Mouse (Mus musculus): Measurements from ENCODE around the gene Pdlim5. TPM values are rescaled to one million over a fixed set of nuclear protein-coding genes. Genes with fewer than 3 reads are reported as not detected.
A peak's percentile ranks its signal among the peaks of the same experiment; 100 is the strongest.

Gene Pdlim5
- polyA plus RNA-seq, 1 experiment from 2014 or later = 24.5 TPM

GRCm38 (mm10) chr3:142238260-142239046 lies 157.0 kb downstream of the Pdlim5 start:
- no peak for TF ChIP-seq CTCF (IDR thresholded peaks at IDR 0.05; ENCODE audit: low read depth)
- Histone ChIP-seq H3K4me1 (replicated peaks; ENCODE audit: control insufficient read depth, insufficient read depth, low read length) (no peaks in the 10 kb centered on the region), H3K27ac (ENCODE audit: low read depth, low read length) (no peak overlapping the region), H3K9me3 (ENCODE audit: control insufficient read depth) (no peaks in the 10 kb centered on the region), H3K4me3 (ENCODE audit: low read depth, low read length) (no peak overlapping the region), H3K4me2 (replicated peaks; ENCODE audit: low read depth) (no peak overlapping the region), H3K36me3 (ENCODE audit: control insufficient read depth, insufficient read depth) (peaks cover 9% of the 10 kb centered on the region; the same call in 1 of the 2 replicates), H3K9ac (ENCODE audit: low read depth, low read length) (no peak overlapping the region), H3K27me3 (replicated peaks; ENCODE audit: control insufficient read depth, insufficient read depth, low read length) (no peaks in the 10 kb centered on the region)
- 88% methylated on average over 10 of the region's 10 CpGs for WGBS
- no peak for ATAC-seq

GRCm38 (mm10) chr3:142237621-142238020 lies 157.9 kb downstream of the Pdlim5 start:
- 89% methylated on average over 5 of the region's 5 CpGs for WGBS

GRCm38 (mm10) chr3:142233606-142234465 lies 161.7 kb downstream of the Pdlim5 start:
- 90% methylated on average over 16 of the region's 16 CpGs for WGBS
- no peak for TF ChIP-seq CTCF (IDR thresholded peaks at IDR 0.05; ENCODE audit: low read depth)
- no peak overlapping the region for H3K27ac ChIP-seq (ENCODE audit: low read depth, low read length)
- no peaks in the 10 kb centered on the region for H3K4me1 ChIP-seq (replicated peaks; ENCODE audit: control insufficient read depth, insufficient read depth, low read length)
- no peaks in the 10 kb centered on the region for H3K9me3 ChIP-seq (ENCODE audit: control insufficient read depth)
- no peak overlapping the region for H3K4me2 ChIP-seq (replicated peaks; ENCODE audit: low read depth)
- H3K27me3 ChIP-seq (replicated peaks; ENCODE audit: control insufficient read depth, insufficient read depth, low read length) = no peaks in the 10 kb centered on the region
- no peak overlapping the region for H3K9ac ChIP-seq (ENCODE audit: low read depth, low read length)
- no peak for ATAC-seq
- no peak overlapping the region for H3K4me3 ChIP-seq (ENCODE audit: low read depth, low read length)
- H3K36me3 ChIP-seq (ENCODE audit: control insufficient read depth, insufficient read depth) = no peaks in the 10 kb centered on the region

More at GRCm38 (mm10) chr3:142237621-142238020, 157.9 kb downstream of the Pdlim5 start:
- Histone ChIP-seq H3K9ac (ENCODE audit: low read depth, low read length) (no peak overlapping the region), H3K36me3 (ENCODE audit: control insufficient read depth, insufficient read depth) (peaks cover 9% of the 10 kb centered on the region; the same call in 1 of the 2 replicates), H3K27me3 (replicated peaks; ENCODE audit: control insufficient read depth, insufficient read depth, low read length) (no peaks in the 10 kb centered on the region), H3K27ac (ENCODE audit: low read depth, low read length) (no peak overlapping the region), H3K4me3 (ENCODE audit: low read depth, low read length) (no peak overlapping the region), H3K4me2 (replicated peaks; ENCODE audit: low read depth) (no peak overlapping the region), H3K9me3 (ENCODE audit: control insufficient read depth) (no peaks in the 10 kb centered on the region), H3K4me1 (replicated peaks; ENCODE audit: control insufficient read depth, insufficient read depth, low read length) (no peaks in the 10 kb centered on the region)
- no peak for ATAC-seq
- TF ChIP-seq CTCF (IDR thresholded peaks at IDR 0.05; ENCODE audit: low read depth) = no peak

GRCm38 (mm10) chr3:142228665-142229064 lies 166.8 kb downstream of the Pdlim5 start:
- H3K9ac ChIP-seq (ENCODE audit: low read depth, low read length) = no peak overlapping the region
- no peaks in the 10 kb centered on the region for H3K9me3 ChIP-seq (ENCODE audit: control insufficient read depth)
- H3K36me3 ChIP-seq (ENCODE audit: control insufficient read depth, insufficient read depth) = no peaks in the 10 kb centered on the region
- no peak overlapping the region for H3K4me2 ChIP-seq (replicated peaks; ENCODE audit: low read depth)
- no peak for ATAC-seq
- H3K27me3 ChIP-seq (replicated peaks; ENCODE audit: control insufficient read depth, insufficient read depth, low read length) = no peaks in the 10 kb centered on the region
- no peak overlapping the region for H3K27ac ChIP-seq (ENCODE audit: low read depth, low read length)
- 88% methylated on average over 7 of the region's 7 CpGs for WGBS
- no peak overlapping the region for H3K4me3 ChIP-seq (ENCODE audit: low read depth, low read length)
- TF ChIP-seq CTCF (IDR thresholded peaks at IDR 0.05; ENCODE audit: low read depth) = no peak
- no peaks in the 10 kb centered on the region for H3K4me1 ChIP-seq (replicated peaks; ENCODE audit: control insufficient read depth, insufficient read depth, low read length)

GRCm38 (mm10) chr3:142222471-142223103 lies 172.9 kb downstream of the Pdlim5 start:
- no peaks in the 10 kb centered on the region for H3K9me3 ChIP-seq (ENCODE audit: control insufficient read depth)
- H3K27ac ChIP-seq (ENCODE audit: low read depth, low read length) = no peak overlapping the region
- no peaks in the 10 kb centered on the region for H3K4me1 ChIP-seq (replicated peaks; ENCODE audit: control insufficient read depth, insufficient read depth, low read length)
- no peaks in the 10 kb centered on the region for H3K36me3 ChIP-seq (ENCODE audit: control insufficient read depth, insufficient read depth)
- ATAC-seq = peak; percentile 43; the same call in 1 of the 2 replicates
- 91% methylated on average over 7 of the region's 7 CpGs for WGBS
- no peak overlapping the region for H3K4me3 ChIP-seq (ENCODE audit: low read depth, low read length)
- no peak for TF ChIP-seq CTCF (IDR thresholded peaks at IDR 0.05; ENCODE audit: low read depth)
- H3K27me3 ChIP-seq (replicated peaks; ENCODE audit: control insufficient read depth, insufficient read depth, low read length) = no peaks in the 10 kb centered on the region
- H3K4me2 ChIP-seq (replicated peaks; ENCODE audit: low read depth) = no peak overlapping the region
- no peak overlapping the region for H3K9ac ChIP-seq (ENCODE audit: low read depth, low read length)

- no peaks in the 10 kb centered on the region for H3K27me3 ChIP-seq (replicated peaks; ENCODE audit: control insufficient read depth, insufficient read depth, low read length)
- WGBS = 49% methylated on average over 9 of the region's 9 CpGs
- ATAC-seq = no peak
- no peak overlapping the region for H3K4me2 ChIP-seq (replicated peaks; ENCODE audit: low read depth)
- no peak overlapping the region for H3K27ac ChIP-seq (ENCODE audit: low read depth, low read length)
- no peaks in the 10 kb centered on the region for H3K36me3 ChIP-seq (ENCODE audit: control insufficient read depth, insufficient read depth)
- no peak for TF ChIP-seq CTCF (IDR thresholded peaks at IDR 0.05; ENCODE audit: low read depth)
- no peaks in the 10 kb centered on the region for H3K9me3 ChIP-seq (ENCODE audit: control insufficient read depth)
- H3K4me1 ChIP-seq (replicated peaks; ENCODE audit: control insufficient read depth, insufficient read depth, low read length) = no peaks in the 10 kb centered on the region
- H3K4me3 ChIP-seq (ENCODE audit: low read depth, low read length) = no peak overlapping the region
- H3K9ac ChIP-seq (ENCODE audit: low read depth, low read length) = no peak overlapping the region
Observed at GRCm38 (mm10) chr3:142219910-142220309, 175.6 kb downstream of the Pdlim5 start.
